Comparison of ENCODE assay signal across 19 mouse cellular contexts in genomic region chr14:77895951-77896350, GRCm38 (mm10). TPM values are rescaled to one million over a fixed set of nuclear protein-coding genes. Genes with fewer than 3 reads are reported as not detected.
"Had no signal": no experiment of that assay in that cellular context is flagged by ENCODE, and none has a peak within 500 bp of the region (broad histone marks: within the 10 kb centered on the region; RNA-seq: fewer than 3 reads in every experiment).

No protein-coding gene starts in this region.

- H3K4me3 ChIP-seq: limb, embryonic 12.5 days; limb, embryonic 15.5 days; midbrain, embryonic 13.5 days; stomach, embryonic 15.5 days had no signal

- H3K9ac ChIP-seq: limb, embryonic 12.5 days; limb, embryonic 15.5 days; liver, embryonic 14.5 days; liver, postnatal 0 days; lung, embryonic 14.5 days; midbrain, embryonic 13.5 days; stomach, embryonic 15.5 days had no signal

- H3K4me1 ChIP-seq: limb, embryonic 12.5 days; limb, embryonic 15.5 days; midbrain, embryonic 13.5 days; stomach, embryonic 15.5 days had no signal

- H3K27me3 ChIP-seq: limb, embryonic 12.5 days; limb, embryonic 15.5 days; midbrain, embryonic 13.5 days; stomach, embryonic 15.5 days had no signal

- H3K36me3 ChIP-seq: limb, embryonic 12.5 days; limb, embryonic 15.5 days; midbrain, embryonic 13.5 days; stomach, embryonic 15.5 days had no signal

- H3K4me2 ChIP-seq: limb, embryonic 12.5 days; limb, embryonic 15.5 days; liver, embryonic 11.5 days; lung, embryonic 14.5 days; midbrain, embryonic 13.5 days; stomach, embryonic 15.5 days had no signal

- H3K9me3 ChIP-seq: limb, embryonic 12.5 days; limb, embryonic 15.5 days; midbrain, embryonic 13.5 days; stomach, embryonic 15.5 days had no signal

- ATAC-seq: liver, postnatal 0 days; midbrain, embryonic 13.5 days; midbrain, embryonic 16.5 days had no signal

- H3K27ac ChIP-seq: limb, embryonic 12.5 days; limb, embryonic 15.5 days; liver, embryonic 14.5 days; midbrain, embryonic 13.5 days; stomach, embryonic 15.5 days had no signal

- DNase-seq: kidney, adult 18-20 months; kidney, adult 9 months; kidney, postnatal 14 days; left cerebral cortex, postnatal 4 days; liver, postnatal 0 days; lung, embryonic 14.5 days; lung, postnatal 10 days; lung, postnatal 4 days; right cerebral cortex, postnatal 14 days; right cerebral cortex, postnatal 4 days; thymus, postnatal 25 days had no signal

RNA-seq across cellular contexts. Expression of gene Epsti1, which starts 8.1 kb away (rescaled TPM):
- polyA plus RNA-seq: midbrain, embryonic 16.5 days; neural tube, embryonic 11.5 days had no signal
